Mouse (Mus musculus): ENCODE data around the gene Gm16223. TPM values are rescaled to one million over a fixed set of nuclear protein-coding genes. Genes with fewer than 3 reads are reported as not detected.

Gene Gm16223
- total RNA-seq, 2 experiments from 2014 or later = 0.14 TPM; not detected in 1

DNA sequence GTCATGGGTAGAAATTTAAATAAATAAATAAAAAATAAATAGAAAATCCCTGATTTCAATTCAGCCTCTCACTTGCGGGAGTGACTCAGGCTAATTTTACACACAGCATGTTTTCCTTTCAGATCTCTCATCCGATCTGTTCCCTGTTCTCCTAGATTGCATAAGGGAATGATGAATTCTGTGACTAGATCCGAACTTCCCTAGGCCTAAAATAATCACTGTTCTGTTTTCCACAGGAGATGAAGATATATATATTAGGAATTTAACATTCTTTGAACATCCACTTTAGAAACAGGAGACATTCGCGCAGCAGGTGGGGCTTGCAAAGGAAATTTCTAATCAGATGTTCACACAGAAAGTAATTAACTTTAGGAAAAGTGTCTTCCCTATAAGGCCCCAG, 171.5 kb downstream of the Gm16223 start:
- intact Hi-C loops (cut with DNase I) = loop anchor here (1.0 kb wide), 1 partner anchor 33 kb away; no protein-coding TSS in a partner anchor
- TF ChIP-seq CTCF (IDR thresholded peaks at IDR 0.05) = no peak
- peak in 1 of 2 experiments; percentile 14 for DNase-seq (ENCODE audit: extremely low spot score in 1 of 2, low spot score in 2 of 2)
- peak overlapping the region; percentile 92 for H3K27ac ChIP-seq
- H3K4me3 ChIP-seq = no peak overlapping the region

DNA sequence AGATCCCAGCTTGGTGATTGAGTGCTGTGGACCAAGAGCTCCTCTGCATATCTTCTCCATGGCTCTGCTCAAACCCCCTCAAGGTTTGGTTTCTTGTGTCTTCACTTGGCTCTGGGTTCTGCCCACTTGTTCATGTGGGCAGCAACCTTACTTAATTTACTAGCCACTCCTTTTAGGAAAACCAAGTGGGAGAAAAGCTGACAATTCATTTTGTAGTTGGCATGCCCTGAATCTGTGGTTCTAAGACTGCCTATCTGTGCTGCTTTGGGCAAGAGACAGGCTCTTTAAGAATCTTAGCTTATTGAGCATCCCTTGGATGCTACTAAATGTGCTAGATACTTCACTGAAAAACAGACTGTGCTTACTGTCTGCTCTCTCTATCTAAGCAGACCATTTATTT, 172.0 kb downstream of the Gm16223 start:
- no peak for TF ChIP-seq CTCF (IDR thresholded peaks at IDR 0.05)
- peak overlapping the region; percentile 92 for H3K27ac ChIP-seq
- H3K4me3 ChIP-seq = no peak overlapping the region
- intact Hi-C loops (cut with DNase I) = loop anchor here (1.0 kb wide), 1 partner anchor 32 kb away; no protein-coding TSS in a partner anchor
- DNase-seq (ENCODE audit: extremely low spot score in 1 of 2, low spot score in 2 of 2) = no peak

DNA sequence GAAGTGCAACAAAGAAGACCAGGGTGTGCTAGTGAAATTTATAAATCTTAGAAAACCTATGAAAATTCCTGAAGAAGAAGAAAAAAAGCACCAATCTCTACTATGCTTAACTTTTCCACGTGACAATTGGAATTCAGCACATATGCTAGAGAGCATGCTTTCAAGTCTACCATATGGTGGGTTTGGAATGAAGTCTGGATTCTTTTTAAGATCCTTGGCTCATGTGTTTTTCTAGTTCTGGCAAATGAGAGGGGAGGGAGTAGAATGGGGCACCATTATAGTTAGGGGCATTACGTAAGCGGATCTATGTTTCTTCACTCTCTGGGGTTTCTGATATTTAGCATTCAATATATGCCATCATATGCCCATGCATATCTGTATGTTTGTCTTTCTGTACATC, 182.6 kb downstream of the Gm16223 start:
- intact Hi-C loops (cut with DNase I) = no loop called here
- TF ChIP-seq CTCF (IDR thresholded peaks at IDR 0.05) = no peak
- no peak overlapping the region for H3K4me3 ChIP-seq
- peak overlapping the region; percentile 2; the same call in 1 of the 2 replicates for H3K27ac ChIP-seq
- DNase-seq (ENCODE audit: extremely low spot score in 1 of 2, low spot score in 2 of 2) = no peak

Other genes with a start within 250 kb of the Gm16223 start
- 10 to 100 TPM; 40.1 to 42.5 TPM for gene Bod1l, start 223.6 kb upstream of the Gm16223 start, total RNA-seq (2021)

Measured in left cerebral cortex, adult 2 months (tissue).